Mouse (Mus musculus) kidney, adult 9 months (tissue): ENCODE measurements around the gene Peli3.
A peak's percentile ranks its signal among the peaks of the same experiment; 100 is the strongest.

ENCODE experiments used
- DNase-seq: peaks from one replicate; pipeline ENCODE4 v3.0.0; 2022

The Peli3 gene

GRCm38 (mm10) chr19:4908107-4908506 lies 34.8 kb downstream of the Peli3 start:
- peak; percentile 62 for DNase-seq

GRCm38 (mm10) chr19:4905979-4906794 lies 36.7 kb downstream of the Peli3 start, which contains the start of gene Bbs1:
TSS of gene Bbs1 (minus strand) at chr19:4906628.
- DNase-seq, result peak; percentile 78

GRCm38 (mm10) chr19:4899888-4900287 lies 43.0 kb downstream of the Peli3 start:
- DNase-seq, result no peak

DNA sequence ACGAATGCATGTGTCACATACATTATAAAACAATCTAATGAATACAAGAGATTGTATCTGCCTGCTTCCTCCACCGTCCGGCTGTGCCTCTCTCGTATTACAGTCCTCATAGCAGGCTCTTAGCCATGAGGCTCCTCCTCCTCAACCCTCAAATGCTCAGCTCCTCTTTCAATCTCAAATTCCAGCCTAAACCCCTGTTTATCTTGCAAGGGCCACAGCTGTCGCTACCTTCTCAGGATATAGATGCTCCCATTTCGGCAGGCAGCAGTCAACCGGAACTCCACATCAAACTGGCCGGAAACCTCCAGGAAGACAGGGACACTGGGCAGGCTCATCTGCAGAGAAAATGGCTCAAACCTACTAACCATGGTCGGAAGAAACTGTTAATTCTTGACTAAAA lies 44.0 kb downstream of the Peli3 start:
- DNase-seq, result no peak

DNA sequence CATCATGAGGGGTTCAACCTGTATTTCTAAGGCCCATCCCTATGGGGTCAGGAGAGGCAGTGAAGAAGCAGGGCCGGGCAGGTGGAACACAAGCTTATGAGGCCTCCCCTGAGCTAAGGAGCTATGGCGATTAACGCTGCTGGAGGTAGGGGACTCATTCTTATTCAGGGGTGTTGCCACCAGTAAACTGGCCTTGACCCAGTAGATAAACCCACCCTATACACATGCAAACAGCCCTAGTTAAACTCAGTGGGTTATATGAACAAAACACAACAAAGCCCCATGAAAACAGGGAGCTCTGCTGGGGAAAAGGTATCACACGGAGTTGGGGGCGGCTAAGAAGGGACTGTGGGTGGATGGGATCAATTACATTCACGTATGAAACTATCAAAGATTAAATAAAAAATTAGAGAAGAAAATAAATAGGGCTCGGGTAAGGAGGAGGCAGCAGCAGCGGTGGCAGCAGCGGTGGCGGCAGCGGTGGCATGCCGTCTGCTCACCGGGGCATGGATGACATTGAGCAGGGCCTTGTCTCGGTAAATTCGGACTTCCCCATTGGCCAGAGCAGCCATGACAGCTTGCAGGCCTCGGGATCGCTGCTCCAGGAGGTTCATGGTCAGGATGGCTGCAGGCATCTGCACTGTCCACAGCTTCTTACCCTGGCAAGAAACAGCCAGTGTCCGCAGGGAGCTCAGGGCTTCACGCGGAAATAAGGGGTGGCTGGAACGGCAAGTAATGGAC lies 46.0 kb downstream of the Peli3 start:
- no peak for DNase-seq

DNA sequence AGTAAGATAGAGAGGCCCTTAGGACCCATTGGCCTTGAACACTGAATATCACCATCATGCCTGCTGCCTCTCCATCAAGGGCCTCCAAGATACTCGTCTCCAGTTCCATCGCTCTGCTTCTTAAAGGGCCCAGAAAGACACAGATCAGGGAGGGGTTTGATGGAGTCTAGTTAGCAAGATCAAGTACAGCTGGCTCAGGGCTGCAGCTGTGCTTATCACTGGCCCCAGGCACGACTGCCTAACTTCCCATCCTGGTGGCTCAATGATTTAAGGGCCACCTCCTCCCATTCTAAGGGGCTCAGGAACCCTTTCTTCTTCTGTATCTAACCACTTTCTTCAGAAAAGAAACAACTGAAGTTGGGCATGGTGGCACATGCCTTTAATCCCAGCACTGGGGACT lies 51.1 kb downstream of the Peli3 start:
- no peak for DNase-seq

- DNase-seq, result no peak
Observed at GRCm38 (mm10) chr19:4889791-4890190, 53.1 kb downstream of the Peli3 start.

DNA sequence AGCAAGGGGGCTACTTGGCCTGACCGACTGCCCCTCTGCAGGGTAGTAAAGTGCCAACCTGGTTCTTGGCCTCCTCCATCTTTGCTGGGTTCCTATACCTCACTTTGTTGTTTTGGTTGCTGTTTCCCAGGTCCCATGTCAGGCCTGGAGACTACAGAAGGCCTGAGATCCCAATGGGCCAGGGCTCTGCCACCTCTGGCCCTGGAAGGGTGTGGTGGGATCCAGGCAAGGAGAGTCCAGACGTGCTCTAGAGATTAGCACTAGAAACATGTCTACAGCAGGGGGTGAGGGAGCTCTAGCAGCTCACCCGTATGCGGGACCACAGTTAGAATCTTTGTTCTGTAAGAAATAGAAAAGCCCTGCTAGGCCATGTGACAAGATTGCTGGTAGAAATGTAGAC lies 59.0 kb downstream of the Peli3 start:
- DNase-seq, result no peak
